Mouse (Mus musculus) spleen, adult 2 months (tissue): ENCODE results near the gene Fkbp4.
"Not testable (repeated sequence)": the region's sequence is repeated elsewhere in the genome, so short reads cannot be mapped to it uniquely, and the experiment has no call there.

Experiments
- CTCF ChIP-seq: fragments of 200-500 bp; IDR thresholded peaks from 2 replicates; pipeline ENCODE4 v1.5.1; 2011; ENCODE audit warnings: mild to moderate bottlenecking, inconsistent platforms; ENCODE audit not compliant: insufficient read depth, insufficient read length, insufficient replicate concordance; ENCODE audit errors: extremely low read depth
- POLR2A ChIP-seq: fragments of 200-500 bp; IDR thresholded peaks from 2 replicates; pipeline ENCODE4 v1.6.1; 2011; ENCODE audit warnings: low read depth, low read length, inconsistent platforms

DNA sequence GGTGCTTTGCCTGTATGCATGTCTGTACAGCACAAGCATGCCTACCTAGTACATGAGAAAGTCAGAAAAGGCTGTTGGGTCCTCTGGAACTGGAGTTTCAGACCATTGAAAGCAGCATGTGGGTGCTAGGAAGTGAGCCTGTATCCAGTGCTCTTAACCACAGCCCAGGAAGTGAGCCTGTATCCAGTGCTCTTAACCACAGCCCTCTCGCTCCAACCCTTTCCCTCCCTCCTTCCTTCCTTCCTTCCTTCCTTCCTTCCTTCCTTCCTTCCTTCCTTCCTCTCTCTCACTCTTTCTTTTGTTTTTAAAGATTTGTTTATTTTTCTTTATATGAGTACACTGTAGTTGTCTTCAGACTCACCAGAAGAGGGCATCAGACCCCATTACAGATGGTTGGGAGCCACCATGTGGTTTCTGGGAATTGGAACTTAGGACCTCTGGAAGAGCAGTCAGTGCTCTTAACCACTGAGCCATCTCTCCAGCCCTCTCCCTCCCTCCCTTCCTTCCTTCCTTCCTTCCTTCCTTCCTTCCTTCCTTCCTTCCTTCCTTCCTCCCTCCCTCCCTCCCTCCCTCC, 57.8 kb downstream of the Fkbp4 start:
- not testable (repeated sequence) for TF ChIP-seq POLR2A, CTCF
